In the genomic region with DNA sequence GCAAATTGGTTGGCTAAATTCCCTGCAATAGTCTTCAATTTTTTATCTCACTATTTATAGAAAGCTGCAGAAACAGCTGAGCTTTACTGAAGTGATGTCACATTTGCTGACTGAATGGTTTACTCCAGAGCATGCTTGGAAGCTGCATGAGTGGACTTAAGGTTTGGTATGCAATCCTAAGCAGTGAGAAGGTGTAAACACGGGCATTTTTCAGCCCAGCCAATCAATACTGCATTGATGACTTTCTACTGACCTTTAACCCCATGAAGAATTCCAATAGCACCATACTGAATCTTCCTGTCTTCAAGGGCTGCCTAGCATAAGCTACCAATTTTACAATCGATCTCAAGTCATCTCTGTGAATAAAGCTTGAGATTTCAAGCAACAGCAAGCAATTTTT, we compare ENCODE assay signal across 17 mouse cellular contexts.
DNase-seq lines count a peak whose midpoint lies in the region; ATAC-seq and TF ChIP-seq lines count a peak whose summit lies in the region.
"Had no signal": no experiment of that assay in that cellular context is flagged by ENCODE, and none has a peak within 500 bp of the region (broad histone marks: within the 10 kb centered on the region; RNA-seq: fewer than 3 reads in every experiment).

No protein-coding gene starts in this region.

- H3K9ac ChIP-seq in embryonic facial prominence, embryonic 11.5 days (replicated peaks; ENCODE audit: low read length) = no peak overlapping the region
- 0 out of 2 replicates have a peak overlapping the region, but pooled peaks have one; percentile 46 for H3K9ac ChIP-seq in hindbrain, embryonic 13.5 days
- H3K9ac ChIP-seq in midbrain, postnatal 0 days (replicated peaks; ENCODE audit: low read length, poor library complexity, severe bottlenecking) = no peak overlapping the region; the same call in 1 of the 2 replicates
- H3K9ac ChIP-seq: intestine, embryonic 15.5 days had no signal

- no peaks in the 10 kb centered on the region for H3K27me3 ChIP-seq in embryonic facial prominence, embryonic 11.5 days (ENCODE audit: control insufficient read depth, insufficient read depth, low read length)
- H3K27me3 ChIP-seq in embryonic facial prominence, embryonic 10.5 days (replicated peaks; ENCODE audit: low read depth, poor library complexity, severe bottlenecking) = no peaks in the 10 kb centered on the region
- H3K27me3 ChIP-seq in hindbrain, embryonic 13.5 days = no peaks in the 10 kb centered on the region
- H3K27me3 ChIP-seq in midbrain, postnatal 0 days (ENCODE audit: insufficient read depth, low read length) = no peaks in the 10 kb centered on the region
- H3K27me3 ChIP-seq: intestine, embryonic 15.5 days had no signal

- no peak overlapping the region for H3K4me2 ChIP-seq in embryonic facial prominence, embryonic 11.5 days (ENCODE audit: low read depth, low read length)
- H3K4me2 ChIP-seq in hindbrain, embryonic 13.5 days = peak overlapping the region; percentile 40
- H3K4me2 ChIP-seq in midbrain, postnatal 0 days (ENCODE audit: low read depth, low read length, poor library complexity, severe bottlenecking) = peak overlapping the region; percentile 35
- H3K4me2 ChIP-seq: intestine, embryonic 15.5 days; liver, embryonic 11.5 days had no signal

- TF ChIP-seq POLR2A in brain, embryonic 14.5 days (IDR thresholded peaks at IDR 0.05; ENCODE audit: borderline replicate concordance, extremely low read depth, insufficient read depth, insufficient read length, poor library complexity, severe bottlenecking) = no peak

- 19% methylated on average over 2 of the region's 2 CpGs for WGBS in embryonic facial prominence, embryonic 11.5 days
- WGBS in embryonic facial prominence, embryonic 10.5 days = 15% methylated on average over 2 of the region's 2 CpGs
- 14% methylated on average over 2 of the region's 2 CpGs for WGBS in hindbrain, embryonic 13.5 days
- WGBS in midbrain, postnatal 0 days = 11% methylated on average over 2 of the region's 2 CpGs

- H3K36me3 ChIP-seq in embryonic facial prominence, embryonic 11.5 days (replicated peaks; ENCODE audit: control insufficient read depth, insufficient read depth, low read depth, low read length) = no peaks in the 10 kb centered on the region
- no peaks in the 10 kb centered on the region for H3K36me3 ChIP-seq in embryonic facial prominence, embryonic 10.5 days (replicated peaks)
- no peaks in the 10 kb centered on the region for H3K36me3 ChIP-seq in hindbrain, embryonic 13.5 days
- H3K36me3 ChIP-seq in midbrain, postnatal 0 days (ENCODE audit: insufficient read depth, low read length) = no peaks in the 10 kb centered on the region
- H3K36me3 ChIP-seq: intestine, embryonic 15.5 days had no signal

- ATAC-seq in embryonic facial prominence, embryonic 11.5 days (replicated peaks; ENCODE audit: insufficient number of reproducible peaks, low FRiP score, low TSS enrichment, low read depth) = peak; percentile 56
- peak; percentile 74 for ATAC-seq in hindbrain, embryonic 13.5 days (ENCODE audit: low FRiP score)
- peak; percentile 64 for ATAC-seq in midbrain, postnatal 0 days (ENCODE audit: low FRiP score)
- no peak for ATAC-seq in megakaryocyte, adult 5-6 weeks (ENCODE audit: poor library complexity, severe bottlenecking)
- ATAC-seq: intestine, embryonic 15.5 days had no signal

- DNase-seq in embryonic facial prominence, embryonic 11.5 days (ENCODE audit: low spot score) = no peak
- DNase-seq in embryonic facial prominence, embryonic 10.5 days (ENCODE audit: low spot score) = no peak
- peak; percentile 76 for DNase-seq in brain, embryonic 14.5 days (ENCODE audit: low read depth)
- peak; percentile 47 for DNase-seq in midbrain, postnatal 0 days (ENCODE audit: low spot score)
- DNase-seq in thymus, postnatal 4 days = no peak
- no peak for DNase-seq in thymus, postnatal 36 days
- DNase-seq: adrenal gland, adult 8-10 months; cerebellum, postnatal 25 days; gastrocnemius, postnatal 14 days; kidney, postnatal 10 days; lung, postnatal 10 days had no signal

- TF ChIP-seq CTCF in brain, embryonic 14.5 days (IDR thresholded peaks at IDR 0.05; ENCODE audit: borderline replicate concordance, extremely low read depth, insufficient read depth, insufficient read length) = no peak
- no peak for TF ChIP-seq CTCF in midbrain, postnatal 0 days (IDR thresholded peaks at IDR 0.05)

- no peak overlapping the region for H3K27ac ChIP-seq in embryonic facial prominence, embryonic 11.5 days (replicated peaks; ENCODE audit: low read depth, low read length)
- H3K27ac ChIP-seq in embryonic facial prominence, embryonic 10.5 days (replicated peaks) = no peak overlapping the region
- H3K27ac ChIP-seq in hindbrain, embryonic 13.5 days = peak overlapping the region; percentile 93
- peak overlapping the region; percentile 85 for H3K27ac ChIP-seq in midbrain, postnatal 0 days (ENCODE audit: low read depth, low read length)
- H3K27ac ChIP-seq: intestine, embryonic 15.5 days had no signal

- no peak overlapping the region for H3K4me3 ChIP-seq in embryonic facial prominence, embryonic 11.5 days (ENCODE audit: low read depth, low read length)
- H3K4me3 ChIP-seq in embryonic facial prominence, embryonic 10.5 days = no peak overlapping the region
- H3K4me3 ChIP-seq in hindbrain, embryonic 13.5 days = peak overlapping the region; percentile 10; the same call in 1 of the 2 replicates
- no peak overlapping the region for H3K4me3 ChIP-seq in midbrain, postnatal 0 days (ENCODE audit: low read depth, low read length)
- H3K4me3 ChIP-seq: erythroblast, embryonic 14.5 days; intestine, embryonic 15.5 days; myocyte had no signal

- H3K9me3 ChIP-seq in embryonic facial prominence, embryonic 11.5 days (replicated peaks; ENCODE audit: control insufficient read depth, low read length) = no peaks in the 10 kb centered on the region
- H3K9me3 ChIP-seq in embryonic facial prominence, embryonic 10.5 days = no peaks in the 10 kb centered on the region
- no peaks in the 10 kb centered on the region for H3K9me3 ChIP-seq in hindbrain, embryonic 13.5 days
- H3K9me3 ChIP-seq in midbrain, postnatal 0 days (ENCODE audit: low read length) = no peaks in the 10 kb centered on the region
- H3K9me3 ChIP-seq: intestine, embryonic 15.5 days had no signal

- H3K4me1 ChIP-seq in embryonic facial prominence, embryonic 11.5 days (ENCODE audit: control insufficient read depth, insufficient read depth, low read length) = no peaks in the 10 kb centered on the region
- peaks cover 7% of the 10 kb centered on the region; the same call in 1 of the 2 replicates for H3K4me1 ChIP-seq in embryonic facial prominence, embryonic 10.5 days
- peaks cover 9% of the 10 kb centered on the region for H3K4me1 ChIP-seq in hindbrain, embryonic 13.5 days (replicated peaks)
- peaks cover 3% of the 10 kb centered on the region; the same call in 1 of the 2 replicates for H3K4me1 ChIP-seq in midbrain, postnatal 0 days (ENCODE audit: insufficient read depth, low read length)
- H3K4me1 ChIP-seq: intestine, embryonic 15.5 days had no signal

Comparison
In these comparisons a context has a peak if more than half of its experiments do, and no peak if none do; other contexts are left out.
1. DNase-seq: peak in brain, embryonic 14.5 days (single experiment) and midbrain, postnatal 0 days (single experiment); none in embryonic facial prominence, embryonic 11.5 days (single experiment), embryonic facial prominence, embryonic 10.5 days (single experiment), thymus, postnatal 4 days (single experiment) and thymus, postnatal 36 days (0 of 2).
2. H3K27ac ChIP-seq: peak in hindbrain, embryonic 13.5 days (single experiment) and midbrain, postnatal 0 days (single experiment); none in embryonic facial prominence, embryonic 11.5 days (single experiment) and embryonic facial prominence, embryonic 10.5 days (single experiment).